Mouse (Mus musculus): ENCODE results near the gene Ehd1. TPM values are rescaled to one million over a fixed set of nuclear protein-coding genes. Genes with fewer than 3 reads are reported as not detected.

The Ehd1 gene
- polyA plus RNA-seq, 1 experiment, result 433 TPM

GRCm38 (mm10) chr19:6324751-6325150 lies 48.2 kb downstream of the Ehd1 start:
- Histone ChIP-seq H3K4me3 (no peak overlapping the region), H3K79me2 (ENCODE audit: control insufficient read depth, insufficient read depth) (no peaks in the 10 kb centered on the region), H3K27me3 (ENCODE audit: control insufficient read depth, insufficient read depth, insufficient read length) (no peaks in the 10 kb centered on the region), H3ac (ENCODE audit: control insufficient read depth, insufficient read length) (no peak overlapping the region), H3K36me3 (ENCODE audit: control insufficient read depth, insufficient read depth) (no peaks in the 10 kb centered on the region), H3K4me2 (ENCODE audit: low read depth) (no peak overlapping the region)
- TF ChIP-seq MYOD1 (IDR thresholded peaks at IDR 0.05; ENCODE audit: control insufficient read depth in 1 of 3, insufficient read length in 2 of 3, low read depth in 2 of 3) (no peak), POLR2AphosphoS2 (IDR thresholded peaks at IDR 0.05; ENCODE audit: insufficient read length, low read depth) (no peak), MAX (IDR thresholded peaks at IDR 0.05; ENCODE audit: low read depth) (no peak), USF1 (IDR thresholded peaks at IDR 0.05; ENCODE audit: low read depth) (no peak), POLR2A (IDR thresholded peaks at IDR 0.05; ENCODE audit: insufficient read length, low read depth) (no peak), E2F4 (IDR thresholded peaks at IDR 0.05; ENCODE audit: insufficient read depth) (no peak), REST (IDR thresholded peaks at IDR 0.05; ENCODE audit: insufficient read depth, insufficient read length) (no peak)

GRCm38 (mm10) chr19:6331178-6331577 lies 54.7 kb downstream of the Ehd1 start:
- TF ChIP-seq MAX (IDR thresholded peaks at IDR 0.05; ENCODE audit: low read depth) (no peak), POLR2AphosphoS2 (IDR thresholded peaks at IDR 0.05; ENCODE audit: insufficient read length, low read depth) (no peak), TCF12 (IDR thresholded peaks at IDR 0.05; ENCODE audit: insufficient read depth, poor library complexity, severe bottlenecking) (peak; percentile 82), TCF3 (IDR thresholded peaks at IDR 0.05; ENCODE audit: insufficient read length, low read depth) (peak; percentile 67), MYOG (IDR thresholded peaks at IDR 0.05; ENCODE audit: control insufficient read depth in 1 of 3, insufficient read depth in 1 of 3, insufficient read length in 2 of 3, low read depth in 2 of 3) (peak in 2 of 3 experiments; percentile 91 to 96), USF1 (IDR thresholded peaks at IDR 0.05; ENCODE audit: low read depth) (no peak), MYOD1 (IDR thresholded peaks at IDR 0.05; ENCODE audit: control insufficient read depth in 1 of 3, insufficient read length in 2 of 3, low read depth in 2 of 3) (peak; percentile 80 to 96 (median 95)), CEBPB (IDR thresholded peaks at IDR 0.05; ENCODE audit: insufficient read depth, poor library complexity, severe bottlenecking) (peak; percentile 54; the same call in 1 of the 2 replicates)
- peak overlapping the region; percentile 89 for H3K4me2 ChIP-seq (ENCODE audit: low read depth)
- peaks cover 7% of the 10 kb centered on the region for H3K79me2 ChIP-seq (ENCODE audit: control insufficient read depth, insufficient read depth)

GRCm38 (mm10) chr19:6331719-6332516 lies 55.4 kb downstream of the Ehd1 start:
- Histone ChIP-seq H3K4me2 (ENCODE audit: low read depth) (peak overlapping the region; percentile 89), H3K4me3 (peak overlapping the region; percentile 0), H3K27me3 (ENCODE audit: control insufficient read depth, insufficient read depth, insufficient read length) (no peaks in the 10 kb centered on the region), H3K36me3 (ENCODE audit: control insufficient read depth, insufficient read depth) (no peaks in the 10 kb centered on the region), H3ac (ENCODE audit: control insufficient read depth, insufficient read length) (no peak overlapping the region), H3K79me2 (ENCODE audit: control insufficient read depth, insufficient read depth) (peaks cover 14% of the 10 kb centered on the region)
- no peak for TF ChIP-seq MYOG (IDR thresholded peaks at IDR 0.05; ENCODE audit: control insufficient read depth in 1 of 3, insufficient read depth in 1 of 3, insufficient read length in 2 of 3, low read depth in 2 of 3)
- TF ChIP-seq TCF3 (IDR thresholded peaks at IDR 0.05; ENCODE audit: insufficient read length, low read depth), result no peak
- TF ChIP-seq TCF12 (IDR thresholded peaks at IDR 0.05; ENCODE audit: insufficient read depth, poor library complexity, severe bottlenecking), result no peak
- TF ChIP-seq POLR2A (IDR thresholded peaks at IDR 0.05; ENCODE audit: insufficient read length, low read depth), result no peak
- no peak for TF ChIP-seq USF1 (IDR thresholded peaks at IDR 0.05; ENCODE audit: low read depth)
- TF ChIP-seq POLR2AphosphoS2 (IDR thresholded peaks at IDR 0.05; ENCODE audit: insufficient read length, low read depth), result no peak
- no peak for TF ChIP-seq SRF (IDR thresholded peaks at IDR 0.05; ENCODE audit: control insufficient read depth, insufficient read length, low read depth)
- no peak for TF ChIP-seq E2F4 (IDR thresholded peaks at IDR 0.05; ENCODE audit: insufficient read depth)
- TF ChIP-seq REST (IDR thresholded peaks at IDR 0.05; ENCODE audit: insufficient read depth, insufficient read length), result no peak
- no peak for TF ChIP-seq MAX (IDR thresholded peaks at IDR 0.05; ENCODE audit: low read depth)
- no peak for TF ChIP-seq MYOD1 (IDR thresholded peaks at IDR 0.05; ENCODE audit: control insufficient read depth in 1 of 3, insufficient read length in 2 of 3, low read depth in 2 of 3)
- TF ChIP-seq CEBPB (IDR thresholded peaks at IDR 0.05; ENCODE audit: insufficient read depth, poor library complexity, severe bottlenecking), result no peak

More at GRCm38 (mm10) chr19:6331178-6331577, 54.7 kb downstream of the Ehd1 start:
- H3ac ChIP-seq (ENCODE audit: control insufficient read depth, insufficient read length), result no peak overlapping the region
- H3K36me3 ChIP-seq (ENCODE audit: control insufficient read depth, insufficient read depth), result no peaks in the 10 kb centered on the region
- peak overlapping the region; percentile 0 for H3K4me3 ChIP-seq
- no peaks in the 10 kb centered on the region for H3K27me3 ChIP-seq (ENCODE audit: control insufficient read depth, insufficient read depth, insufficient read length)

- TF ChIP-seq POLR2AphosphoS2 (IDR thresholded peaks at IDR 0.05; ENCODE audit: insufficient read length, low read depth) (no peak), MYOG (IDR thresholded peaks at IDR 0.05; ENCODE audit: control insufficient read depth in 1 of 3, insufficient read depth in 1 of 3, insufficient read length in 2 of 3, low read depth in 2 of 3) (no peak), MAX (IDR thresholded peaks at IDR 0.05; ENCODE audit: low read depth) (no peak), TCF12 (IDR thresholded peaks at IDR 0.05; ENCODE audit: insufficient read depth, poor library complexity, severe bottlenecking) (no peak), USF1 (IDR thresholded peaks at IDR 0.05; ENCODE audit: low read depth) (no peak), REST (IDR thresholded peaks at IDR 0.05; ENCODE audit: insufficient read depth, insufficient read length) (no peak), SRF (IDR thresholded peaks at IDR 0.05; ENCODE audit: control insufficient read depth, insufficient read length, low read depth) (no peak), CEBPB (IDR thresholded peaks at IDR 0.05; ENCODE audit: insufficient read depth, poor library complexity, severe bottlenecking) (no peak), TCF3 (IDR thresholded peaks at IDR 0.05; ENCODE audit: insufficient read length, low read depth) (no peak)
- Histone ChIP-seq H3K4me3 (peak overlapping the region; percentile 82), H3K4me2 (ENCODE audit: low read depth) (peak overlapping the region; percentile 95), H3ac (ENCODE audit: control insufficient read depth, insufficient read length) (no peak overlapping the region), H3K79me2 (ENCODE audit: control insufficient read depth, insufficient read depth) (peaks cover 16% of the 10 kb centered on the region), H3K36me3 (ENCODE audit: control insufficient read depth, insufficient read depth) (peaks cover 14% of the 10 kb centered on the region), H3K27me3 (ENCODE audit: control insufficient read depth, insufficient read depth, insufficient read length) (no peaks in the 10 kb centered on the region)
Measured at GRCm38 (mm10) chr19:6333761-6334595, 57.5 kb downstream of the Ehd1 start.

Measured in myocyte (in vitro differentiated cells).